ENCODE assay signal across 8 mouse cellular contexts in genomic region chr9:77607840-77608239, GRCm38 (mm10). TPM values are rescaled to one million over a fixed set of nuclear protein-coding genes. Genes with fewer than 3 reads are reported as not detected.
DNase-seq lines count a peak whose midpoint lies in the region; ATAC-seq lines count a peak whose summit lies in the region.

No protein-coding gene starts in this region.

- no peak overlapping the region for H3K9ac ChIP-seq in hindbrain, embryonic 12.5 days

- DNase-seq in hindbrain, embryonic 10.5 days (ENCODE audit: low spot score): peak; percentile 23
- DNase-seq in 416B (ENCODE audit: low read depth): peak; percentile 71
- peak; percentile 16 for DNase-seq in MN1 (ENCODE audit: low spot score)
- DNase-seq in embryonic facial prominence, embryonic 10.5 days (ENCODE audit: low spot score): peak; percentile 60
- DNase-seq in yolk sac, embryonic 10.5 days (ENCODE audit: low spot score): peak; percentile 14
- no peak for DNase-seq in spleen, postnatal 36 days (ENCODE audit: low spot score in 2 of 2)

- H3K27me3 ChIP-seq in hindbrain, embryonic 10.5 days (ENCODE audit: insufficient read depth, poor library complexity, severe bottlenecking): no peaks in the 10 kb centered on the region
- H3K27me3 ChIP-seq in hindbrain, embryonic 12.5 days: no peaks in the 10 kb centered on the region
- no peaks in the 10 kb centered on the region for H3K27me3 ChIP-seq in embryonic facial prominence, embryonic 10.5 days (replicated peaks; ENCODE audit: low read depth, poor library complexity, severe bottlenecking)

- no peaks in the 10 kb centered on the region for H3K36me3 ChIP-seq in hindbrain, embryonic 10.5 days
- no peaks in the 10 kb centered on the region for H3K36me3 ChIP-seq in hindbrain, embryonic 12.5 days
- no peaks in the 10 kb centered on the region for H3K36me3 ChIP-seq in embryonic facial prominence, embryonic 10.5 days (replicated peaks)

- H3K9me3 ChIP-seq in hindbrain, embryonic 10.5 days: no peaks in the 10 kb centered on the region
- no peaks in the 10 kb centered on the region for H3K9me3 ChIP-seq in hindbrain, embryonic 12.5 days (replicated peaks)
- no peaks in the 10 kb centered on the region for H3K9me3 ChIP-seq in embryonic facial prominence, embryonic 10.5 days

- no peak overlapping the region for H3K4me2 ChIP-seq in hindbrain, embryonic 12.5 days (replicated peaks)

- ATAC-seq in hindbrain, embryonic 12.5 days (ENCODE audit: low FRiP score): no peak
- ATAC-seq in megakaryocyte, adult 5-6 weeks (ENCODE audit: poor library complexity, severe bottlenecking): peak; percentile 57; the same call in 1 of the 2 replicates

- no peak overlapping the region for H3K27ac ChIP-seq in hindbrain, embryonic 10.5 days
- H3K27ac ChIP-seq in hindbrain, embryonic 12.5 days: no peak overlapping the region
- H3K27ac ChIP-seq in embryonic facial prominence, embryonic 10.5 days (replicated peaks): no peak overlapping the region

- 27% methylated on average over 7 of the region's 7 CpGs for WGBS in hindbrain, embryonic 10.5 days
- WGBS in hindbrain, embryonic 12.5 days: 29% methylated on average over 7 of the region's 7 CpGs
- WGBS in embryonic facial prominence, embryonic 10.5 days: 21% methylated on average over 7 of the region's 7 CpGs

- no peaks in the 10 kb centered on the region for H3K4me1 ChIP-seq in hindbrain, embryonic 10.5 days (replicated peaks)
- no peaks in the 10 kb centered on the region for H3K4me1 ChIP-seq in hindbrain, embryonic 12.5 days
- no peaks in the 10 kb centered on the region for H3K4me1 ChIP-seq in embryonic facial prominence, embryonic 10.5 days

- H3K4me3 ChIP-seq in hindbrain, embryonic 10.5 days: no peak overlapping the region
- no peak overlapping the region for H3K4me3 ChIP-seq in hindbrain, embryonic 12.5 days
- no peak overlapping the region for H3K4me3 ChIP-seq in embryonic facial prominence, embryonic 10.5 days

RNA-seq across cellular contexts. Expression of gene Klhl31, which starts 28.5 kb away (rescaled TPM):
- 0.39 and 0.93 TPM in 2 replicates for polyA plus RNA-seq in hindbrain, embryonic 10.5 days (2016; fragmentation: Nextera tagmentation; extraction: Ambion mirVana)
- 0.94 and 2.5 TPM in 2 replicates for polyA plus RNA-seq in hindbrain, embryonic 12.5 days (2016; fragmentation: Nextera tagmentation; extraction: Ambion mirVana)
- polyA plus RNA-seq in embryonic facial prominence, embryonic 10.5 days (2016; fragmentation: Nextera tagmentation; extraction: Ambion mirVana): 0.26 and 0.35 TPM in 2 replicates
- total RNA-seq in megakaryocyte, adult 5-6 weeks (2015): not detected in 2 replicates
- total RNA-seq in megakaryocyte, adult 5-6 weeks (2017): not detected in 2 replicates

Comparison
In these comparisons a context has a peak if more than half of its experiments do, and no peak if none do; other contexts are left out.
1. DNase-seq: peak in hindbrain, embryonic 10.5 days (single experiment), 416B (single experiment), MN1 (single experiment), embryonic facial prominence, embryonic 10.5 days (single experiment) and yolk sac, embryonic 10.5 days (single experiment); none in spleen, postnatal 36 days (0 of 2).